Mouse (Mus musculus): Measurements from ENCODE around the gene Pax7.

Gene Pax7

DNA sequence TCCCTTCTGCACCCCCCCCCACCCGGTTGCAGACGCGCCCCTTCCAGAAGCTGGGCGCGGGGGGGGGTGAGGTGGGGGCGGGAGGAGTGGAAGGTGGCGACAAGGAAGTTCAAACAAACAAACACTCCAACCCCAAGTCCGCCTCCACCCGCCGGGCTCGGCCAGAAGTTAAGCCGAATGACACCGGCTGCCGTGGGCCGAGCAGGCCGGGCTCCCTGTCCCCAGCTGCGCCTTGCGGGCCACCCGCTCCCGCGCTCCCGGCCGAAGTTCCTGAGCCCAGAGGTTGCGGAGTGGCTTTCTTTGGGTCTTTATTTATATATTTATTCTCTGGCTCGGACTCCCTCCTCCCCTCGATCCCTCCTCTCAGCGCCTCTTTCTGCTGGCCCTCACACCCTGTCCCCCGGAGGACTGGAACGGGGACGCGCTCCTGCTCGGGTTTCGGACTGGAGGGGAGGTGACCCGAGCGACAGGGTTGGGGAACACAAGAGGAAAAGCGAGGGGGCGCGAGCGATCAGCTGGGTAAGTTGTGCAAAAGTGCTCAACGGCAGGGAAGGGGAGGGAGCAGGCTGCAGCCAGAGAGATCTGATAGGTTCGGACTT is at the start of gene Pax7:
Gene Pax7 (minus strand): TSS at position 493 of the 599 bp plus-strand sequence.
- DNase-seq, result no peak

DNA sequence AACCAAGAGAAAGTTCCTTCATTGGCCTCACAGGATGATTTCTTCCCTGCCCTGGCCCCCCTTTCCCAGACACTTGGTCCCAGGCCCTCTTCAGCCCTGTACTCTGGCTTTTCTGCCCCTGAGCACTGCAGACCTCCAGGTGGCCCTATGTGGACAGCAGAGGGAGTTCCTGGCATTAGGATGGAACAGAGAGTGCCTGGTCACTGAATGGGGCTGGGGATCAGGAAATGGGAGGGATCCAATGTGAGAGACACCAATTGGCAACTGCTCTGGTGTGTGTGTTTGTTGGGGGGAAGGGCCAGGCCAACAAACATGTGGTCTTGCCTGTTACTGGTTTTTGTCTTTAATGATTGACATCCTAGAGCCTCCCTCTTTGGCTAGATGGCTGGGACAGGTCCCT is 48.5 kb upstream of the Pax7 start:
- no peak for DNase-seq

- DNase-seq, result no peak
Measured at GRCm38 (mm10) chr4:139879324-139879723, 46.0 kb upstream of the Pax7 start.

- no peak for DNase-seq
Measured at GRCm38 (mm10) chr4:139878443-139878842, 45.1 kb upstream of the Pax7 start.

DNA sequence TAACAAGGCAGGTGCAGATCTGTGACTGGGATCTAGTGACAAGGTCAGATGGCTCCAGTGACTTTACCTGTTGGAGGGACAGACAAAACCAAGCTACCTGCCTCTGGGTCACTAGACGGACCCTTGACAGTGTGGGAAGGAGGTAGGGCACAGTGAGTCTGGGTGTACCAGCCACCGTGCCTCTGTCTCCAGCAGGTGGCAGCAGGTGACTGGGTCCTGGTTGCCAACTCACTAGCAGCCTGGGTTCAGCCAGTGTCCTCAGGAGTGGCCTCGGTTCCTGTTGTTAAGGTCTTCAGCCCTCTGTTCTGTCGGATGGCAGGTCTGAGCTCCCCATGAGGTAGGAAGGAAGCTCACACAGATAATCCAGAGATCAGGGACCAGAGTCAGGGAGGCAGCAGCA is 43.9 kb upstream of the Pax7 start:
- DNase-seq, result peak; percentile 76

DNA sequence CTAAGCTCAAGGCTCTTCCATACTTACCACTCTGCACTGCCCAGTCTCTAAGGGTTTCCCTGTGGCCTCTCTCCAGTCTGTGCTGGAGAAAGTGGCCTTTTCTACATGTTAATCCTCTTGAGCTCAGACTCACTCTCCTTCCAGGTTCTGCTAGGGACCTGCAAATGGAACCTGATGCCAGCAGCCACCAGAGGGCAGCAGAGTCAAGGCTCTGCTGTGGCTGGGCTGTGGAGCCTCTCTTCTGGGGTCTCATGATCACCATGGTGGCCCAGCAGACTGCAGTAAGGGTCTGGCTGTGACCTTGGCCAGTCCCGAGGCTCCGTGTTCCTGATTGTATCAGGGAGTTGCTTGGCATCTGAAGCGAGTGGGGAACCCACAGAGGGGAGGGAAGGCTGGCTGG is 39.3 kb upstream of the Pax7 start:
- DNase-seq, result peak; percentile 27

GRCm38 (mm10) chr4:139871699-139872098 is 38.4 kb upstream of the Pax7 start:
- DNase-seq, result no peak

- no peak for DNase-seq
Measured at GRCm38 (mm10) chr4:139863218-139863617, 29.9 kb upstream of the Pax7 start.

GRCm38 (mm10) chr4:139858635-139859176 is 25.4 kb upstream of the Pax7 start:
- DNase-seq, result peak; percentile 87

- DNase-seq, result no peak
Measured at GRCm38 (mm10) chr4:139852219-139853035, 19.1 kb upstream of the Pax7 start.

- no peak for DNase-seq
Measured at GRCm38 (mm10) chr4:139851387-139851786, 18.1 kb upstream of the Pax7 start.

- no peak for DNase-seq
Measured at GRCm38 (mm10) chr4:139850547-139851170, 17.3 kb upstream of the Pax7 start.

- DNase-seq, result no peak
Measured at GRCm38 (mm10) chr4:139843456-139843855, 10.1 kb upstream of the Pax7 start.

DNA sequence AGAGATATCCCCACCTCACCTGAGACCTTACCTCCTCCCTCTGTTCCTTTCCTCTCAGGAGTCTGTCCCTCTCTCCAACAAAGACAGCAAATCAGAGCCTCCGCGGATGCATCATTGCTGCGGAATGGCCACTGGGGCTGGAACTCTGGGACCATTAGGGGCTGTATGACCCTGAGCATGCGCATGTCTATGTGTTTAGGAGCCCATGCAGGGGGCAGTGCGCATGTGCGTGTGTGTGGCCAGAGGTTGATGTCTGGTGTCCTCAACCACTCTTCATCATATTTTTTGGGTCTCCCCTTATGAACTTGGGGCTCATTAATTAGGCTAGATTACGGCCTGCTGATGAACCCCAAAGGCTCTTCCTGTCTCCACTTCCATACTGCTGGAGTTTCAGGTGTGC is 9.6 kb upstream of the Pax7 start:
- DNase-seq, result no peak

- no peak for DNase-seq
Measured at GRCm38 (mm10) chr4:139840939-139841500, 7.7 kb upstream of the Pax7 start.

DNA sequence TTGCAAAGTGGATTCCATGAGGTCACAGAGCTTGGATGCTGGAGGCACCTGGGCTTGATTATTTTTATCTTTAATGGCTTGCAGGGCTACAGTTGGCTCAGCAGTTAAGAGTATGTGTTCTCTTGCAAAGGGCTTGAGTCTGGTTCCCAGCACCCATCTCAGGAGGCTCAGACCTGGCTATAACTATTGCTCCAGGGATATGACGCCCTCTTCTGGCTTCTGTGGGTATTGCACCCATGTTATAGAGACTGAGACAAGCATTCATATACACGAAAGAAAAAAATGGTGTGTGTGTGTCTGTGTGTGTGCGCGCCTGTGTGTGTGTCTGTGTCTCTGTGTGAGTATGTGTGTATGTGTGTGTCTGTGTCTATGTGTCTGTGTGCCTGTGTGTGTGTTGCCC is 7.1 kb upstream of the Pax7 start:
- DNase-seq, result no peak

DNA sequence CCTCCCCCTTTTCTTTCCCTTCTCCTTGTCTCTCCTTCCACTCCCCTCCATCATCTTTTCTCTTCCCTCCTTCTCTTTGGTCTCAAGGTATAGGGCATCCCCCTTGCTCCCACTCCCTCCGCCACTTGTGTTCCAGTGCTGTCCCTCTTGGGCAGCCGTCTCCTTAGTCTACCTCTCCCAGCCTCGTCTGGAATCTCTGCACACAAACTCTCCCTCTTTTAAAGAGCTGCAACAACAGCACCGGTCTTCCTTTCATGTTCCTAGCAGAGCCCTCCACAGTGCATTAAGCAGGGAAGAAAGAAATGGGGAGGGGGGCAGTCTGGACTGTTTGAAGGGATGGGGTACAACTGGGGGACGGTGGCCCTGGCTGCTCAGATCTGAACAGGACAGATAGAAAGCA is 3.4 kb upstream of the Pax7 start:
- no peak for DNase-seq

DNA sequence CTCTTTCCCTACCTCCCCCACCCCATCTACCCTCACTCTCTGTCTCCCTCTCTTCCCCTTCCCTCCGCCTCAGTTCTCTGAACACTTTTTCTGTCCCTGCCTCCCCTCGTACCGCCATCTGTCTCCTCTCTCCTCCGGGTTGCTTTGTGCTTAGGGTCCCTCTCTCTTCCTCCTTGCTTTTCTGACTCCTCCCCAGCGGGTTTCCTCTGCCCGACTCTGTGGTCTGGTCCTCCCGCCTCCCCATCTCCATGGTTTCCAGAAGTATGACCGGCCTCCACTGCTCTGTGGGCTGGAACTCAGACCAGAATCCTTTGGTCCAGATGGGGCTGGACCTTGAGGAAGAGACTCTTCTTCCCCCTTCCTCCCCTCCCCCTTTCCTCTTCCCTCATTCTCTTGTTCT is 2.9 kb upstream of the Pax7 start:
- DNase-seq, result no peak

DNA sequence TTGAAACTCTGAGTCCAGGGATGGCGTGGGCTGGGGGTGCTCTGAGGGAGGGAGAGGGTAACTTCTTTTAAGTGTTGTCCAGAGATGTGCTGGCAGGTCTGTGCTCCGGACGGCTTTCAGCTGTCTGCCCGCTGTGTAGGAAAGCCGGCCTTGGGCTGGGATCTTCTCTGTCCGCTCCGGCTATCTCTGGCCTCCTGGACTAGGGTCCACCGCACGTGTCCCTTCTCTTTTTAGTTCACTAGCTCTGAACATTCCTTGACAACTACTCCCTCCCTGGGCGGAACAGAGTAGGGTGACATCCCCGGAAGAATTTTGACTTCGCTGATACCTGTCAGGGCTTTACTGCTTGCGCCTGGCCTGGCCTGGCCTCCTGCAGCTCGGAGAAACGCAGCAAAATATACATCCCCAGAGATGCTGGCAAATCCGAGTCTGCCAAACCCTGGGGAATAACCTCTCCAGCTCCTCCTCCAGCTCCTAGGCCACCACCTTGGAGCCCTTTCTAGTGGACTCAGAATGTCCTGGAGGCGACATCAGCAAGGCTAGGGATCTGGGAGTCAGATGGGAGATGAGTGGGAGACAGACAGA is 581 bp upstream of the Pax7 start:
- DNase-seq, result no peak

- DNase-seq, result no peak
Measured at GRCm38 (mm10) chr4:139832281-139833035, 870 bp downstream of the Pax7 start.

DNA sequence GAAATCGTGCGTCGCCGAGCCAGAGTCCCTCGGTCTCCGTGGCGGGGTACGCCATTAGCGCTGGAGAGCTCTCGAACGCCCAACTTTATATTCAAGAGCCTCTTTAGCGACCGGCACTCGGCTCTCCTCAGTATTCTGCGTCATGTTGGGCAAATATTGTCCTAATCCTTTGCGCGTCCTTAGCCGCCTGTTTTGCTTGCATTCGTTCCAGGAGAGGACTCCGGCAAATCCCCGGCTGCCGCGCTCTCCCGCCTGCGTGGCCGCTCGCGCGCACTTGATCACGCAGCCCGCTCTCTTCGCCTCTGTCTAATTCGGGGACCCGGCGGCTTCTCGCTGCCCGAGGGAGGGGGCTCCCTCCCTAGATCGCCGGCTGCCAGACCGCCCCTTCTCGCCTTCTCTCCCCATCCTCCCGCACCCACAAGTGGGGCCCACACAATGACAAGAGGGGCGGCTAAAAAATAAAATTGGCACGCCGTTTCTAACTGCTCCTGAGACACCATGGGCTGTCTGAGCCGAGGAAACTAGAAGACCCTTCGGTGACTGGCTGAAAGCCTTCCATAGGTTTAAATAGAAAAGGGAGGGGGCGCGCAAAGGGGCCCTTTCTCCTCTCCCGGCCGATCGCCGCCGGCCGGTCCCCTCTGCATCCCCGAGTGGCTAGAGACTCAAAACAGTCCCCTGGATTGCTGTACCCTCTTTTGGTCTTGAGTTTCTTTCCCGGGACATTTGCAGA is 1.7 kb downstream of the Pax7 start:
- DNase-seq, result peak; percentile 53

Data from lung, postnatal 36 days (tissue).